Mouse (Mus musculus) heart, postnatal 0 days (tissue): ENCODE measurements around the gene Ccr4. TPM values are rescaled to one million over a fixed set of nuclear protein-coding genes. Genes with fewer than 3 reads are reported as not detected.

ENCODE experiments used
- ATAC-seq: fragments of 200-750 bp; cut with Nextera tagmentation; 2 replicates; pipeline ENCODE4 v1.8.0; 2017; ENCODE audit warnings: low read depth, moderate number of reproducible peaks, moderate library complexity; ENCODE audit not compliant: insufficient read depth
- DNase-seq: peaks from one replicate; pipeline ENCODE4 v3.0.0-alpha.2; 2016; ENCODE audit warnings: low spot score
- H3K27ac ChIP-seq: fragments of 300-500 bp; sonication (generic); 2 replicates; pipeline ENCODE4 v1.5.1; 2014; ENCODE audit warnings: low read depth, mild to moderate bottlenecking
- H3K27me3 ChIP-seq: fragments of 300-500 bp; sonication (generic); 2 replicates; pipeline ENCODE4 v1.6.1; 2014; ENCODE audit warnings: low read length, mixed read lengths; ENCODE audit not compliant: control insufficient read depth, insufficient read depth
- H3K36me3 ChIP-seq: fragments of 300-500 bp; sonication (generic); replicated peaks from 2 replicates; pipeline ENCODE4 v1.6.1; 2014; ENCODE audit warnings: low read length, mixed read lengths; ENCODE audit not compliant: control insufficient read depth, insufficient read depth
- H3K4me1 ChIP-seq: fragments of 300-500 bp; sonication (generic); 2 replicates; pipeline ENCODE4 v1.6.1; 2014; ENCODE audit warnings: antibody characterized with exemption; ENCODE audit not compliant: control insufficient read depth, insufficient read depth
- H3K4me2 ChIP-seq: fragments of 300-500 bp; sonication (generic); 2 replicates; pipeline ENCODE4 v1.6.1; 2014; ENCODE audit warnings: low read depth, mild to moderate bottlenecking, low read length, moderate library complexity
- H3K4me3 ChIP-seq: fragments of 300-500 bp; sonication (generic); 2 replicates; pipeline ENCODE4 v1.5.1; 2014; ENCODE audit warnings: low read depth, low read length
- H3K9ac ChIP-seq: fragments of 300-500 bp; sonication (generic); replicated peaks from 2 replicates; pipeline ENCODE4 v1.6.1; 2014; ENCODE audit warnings: low read depth, low read length, mixed read lengths
- H3K9me3 ChIP-seq: fragments of 300-500 bp; sonication (generic); replicated peaks from 2 replicates; pipeline ENCODE4 v1.6.1; 2016; ENCODE audit warnings: low read length; ENCODE audit not compliant: control insufficient read depth
- CTCF ChIP-seq: IDR thresholded peaks from 2 replicates; pipeline ENCODE4 v1.5.1; 2016; ENCODE audit warnings: antibody characterized with exemption, control low read depth, low read depth
- EP300 ChIP-seq: IDR thresholded peaks from 2 replicates; pipeline ENCODE4 v1.6.1; 2016; ENCODE audit warnings: antibody characterized with exemption, low read depth
- WGBS: fragments of 180-500 bp; shearing (Covaris S2); extraction: QIAGEN DNeasy Blood & Tissue Kit; methylation state at CpG from one replicate; pipeline ENCODE4 v1.1.7; 2014; 5-methylcytosine and 5-hydroxymethylcytosine counted together
- polyA plus RNA-seq: library from polyadenylated mRNA; unstranded; fragments of >200 nt; fragmentation: Nextera tagmentation; extraction: Ambion mirVana; gene quantifications from 2 replicates; pipeline ENCODE4 v1.2.1, GENCODE M21; 2015
- total RNA-seq: library from RNA; depleted of rRNA; stranded (reverse); fragments of >200 nt; gene quantifications from 2 replicates; pipeline ENCODE4 v1.2.3, GENCODE M21; 2014; ENCODE audit warnings: low replicate concordance

Gene Ccr4
- total and polyA plus RNA-seq, 2 experiments from 2014 or later, result not detected

DNA sequence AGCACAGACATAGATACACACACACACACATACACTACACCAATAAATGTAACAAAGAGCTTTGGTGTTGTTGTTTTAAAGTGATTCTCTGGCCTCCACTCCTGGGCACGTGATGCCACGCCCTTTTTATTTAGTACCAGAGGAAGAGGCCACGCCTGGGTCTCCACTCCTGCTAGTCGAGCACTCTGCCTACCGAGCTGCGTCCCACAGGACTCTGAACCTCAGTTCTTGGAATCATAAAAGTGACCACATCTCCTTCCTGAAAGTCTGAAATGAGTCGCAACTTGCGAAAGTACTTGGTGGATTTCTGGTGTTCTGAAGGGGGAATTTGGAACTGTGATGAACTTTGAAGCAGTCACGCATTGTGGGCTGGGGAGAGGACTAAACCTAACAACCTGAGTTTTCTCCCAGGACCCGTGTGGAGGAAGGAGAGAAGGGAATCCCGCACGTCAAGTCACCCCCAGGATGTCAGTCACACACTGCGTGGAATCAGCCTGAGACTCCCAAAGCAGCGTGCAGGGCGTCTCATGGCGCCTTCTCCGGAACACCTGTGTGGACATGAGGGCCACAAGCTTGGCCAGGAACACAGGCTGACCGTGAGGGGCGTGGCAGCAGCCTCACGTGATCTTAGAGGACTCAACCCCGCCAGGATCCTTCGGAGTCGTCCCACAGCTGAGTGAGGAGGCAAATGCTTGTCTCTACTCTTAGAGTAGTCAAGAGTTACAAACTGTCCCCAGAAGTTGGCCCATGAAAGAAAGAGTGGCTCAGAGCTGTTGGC, 17.0 kb downstream of the Ccr4 start:
- Histone ChIP-seq H3K27me3 (no peaks in the 10 kb centered on the region), H3K9ac (no peak overlapping the region), H3K27ac (no peak overlapping the region), H3K4me2 (no peak overlapping the region), H3K4me1 (no peaks in the 10 kb centered on the region), H3K36me3 (no peaks in the 10 kb centered on the region), H3K4me3 (no peak overlapping the region), H3K9me3 (no peaks in the 10 kb centered on the region)
- 78% methylated on average over 23 of the region's 23 CpGs for WGBS
- DNase-seq, result no peak
- TF ChIP-seq CTCF (no peak), EP300 (no peak)
- ATAC-seq, result no peak

DNA sequence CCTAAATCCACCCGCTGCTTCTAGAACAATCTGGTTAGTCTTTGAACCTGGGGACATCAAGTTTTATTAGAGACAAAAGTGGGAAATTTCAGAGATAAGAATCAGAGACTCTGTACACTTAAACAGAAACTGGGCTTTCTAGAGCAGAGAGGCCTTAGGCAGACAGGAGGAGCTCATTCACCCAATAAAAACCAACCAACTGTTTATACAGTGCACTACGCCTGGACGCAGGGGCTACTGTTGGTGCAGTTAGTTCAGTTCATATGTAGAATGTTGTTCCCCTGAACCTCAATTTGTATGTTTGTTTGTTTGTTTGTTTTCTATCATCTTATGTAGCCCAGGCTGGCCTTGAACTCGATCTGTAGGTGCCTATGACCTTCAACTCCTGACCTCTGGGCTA, 17.9 kb downstream of the Ccr4 start:
- 77% methylated on average over 4 of the region's 4 CpGs for WGBS

DNA sequence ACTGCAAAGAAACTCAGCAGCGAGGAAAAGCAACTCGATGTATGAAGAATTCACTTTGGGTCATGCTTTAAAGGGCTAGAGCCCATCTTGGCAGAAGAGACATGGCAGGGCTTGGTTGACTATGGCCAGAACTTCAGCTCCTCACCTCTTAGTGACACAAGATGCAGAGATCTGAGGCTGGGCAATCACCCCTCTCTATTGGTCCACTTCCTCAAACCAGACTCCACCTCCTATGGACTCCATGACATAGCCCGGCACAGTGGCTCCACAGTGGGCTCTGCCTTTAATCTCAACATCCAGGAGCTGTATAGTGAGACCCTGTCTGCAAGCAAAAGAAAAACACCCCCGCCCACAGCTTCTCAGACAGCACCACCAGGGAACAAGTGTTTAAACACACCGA, 19.9 kb downstream of the Ccr4 start:
- TF ChIP-seq EP300, result no peak
- no peak for TF ChIP-seq CTCF
- no peak overlapping the region for H3K4me2 ChIP-seq
- H3K4me1 ChIP-seq, result no peaks in the 10 kb centered on the region
- H3K9ac ChIP-seq, result no peak overlapping the region
- no peak overlapping the region for H3K27ac ChIP-seq
- ATAC-seq (no peak), DNase-seq (no peak)
- 72% methylated on average over 5 of the region's 5 CpGs for WGBS
- H3K27me3 ChIP-seq, result no peaks in the 10 kb centered on the region
- no peaks in the 10 kb centered on the region for H3K36me3 ChIP-seq
- no peak overlapping the region for H3K4me3 ChIP-seq
- H3K9me3 ChIP-seq, result no peaks in the 10 kb centered on the region

More for the DNA sequence above, 17.9 kb downstream of the Ccr4 start:
- Histone ChIP-seq H3K27ac (no peak overlapping the region), H3K27me3 (no peaks in the 10 kb centered on the region), H3K9me3 (no peaks in the 10 kb centered on the region), H3K9ac (no peak overlapping the region), H3K4me2 (no peak overlapping the region), H3K4me1 (no peaks in the 10 kb centered on the region), H3K36me3 (no peaks in the 10 kb centered on the region), H3K4me3 (no peak overlapping the region)
- DNase-seq, result no peak
- no peak for ATAC-seq
- no peak for TF ChIP-seq CTCF
- TF ChIP-seq EP300, result no peak

DNA sequence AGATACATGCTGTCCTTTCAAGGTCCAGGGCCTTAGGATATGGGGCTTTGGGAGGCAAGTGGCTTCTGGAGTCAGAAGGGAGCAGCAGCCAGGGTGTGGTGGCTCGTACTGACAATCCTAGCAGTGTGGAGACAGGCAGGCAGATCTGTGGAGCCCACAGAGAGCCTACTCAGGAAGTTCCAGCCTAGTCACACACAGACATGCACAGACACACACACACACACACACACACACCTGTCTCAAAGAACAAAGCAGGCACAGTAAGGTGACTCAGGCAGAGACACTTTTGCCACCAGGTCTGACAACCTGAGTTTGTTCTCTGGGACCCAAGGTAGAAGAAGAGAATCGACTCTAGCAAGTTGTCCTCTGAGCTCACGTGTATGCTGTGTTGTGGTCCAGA, 23.8 kb downstream of the Ccr4 start:
- no peak for DNase-seq
- no peaks in the 10 kb centered on the region for H3K36me3 ChIP-seq
- WGBS, result 59% methylated on average over 3 of the region's 3 CpGs
- H3K4me3 ChIP-seq, result no peak overlapping the region
- no peaks in the 10 kb centered on the region for H3K27me3 ChIP-seq
- no peaks in the 10 kb centered on the region for H3K4me1 ChIP-seq
- no peak overlapping the region for H3K27ac ChIP-seq
- no peak for ATAC-seq
- H3K4me2 ChIP-seq, result no peak overlapping the region
- no peak overlapping the region for H3K9ac ChIP-seq
- H3K9me3 ChIP-seq, result no peaks in the 10 kb centered on the region
- no peak for TF ChIP-seq EP300
- no peak for TF ChIP-seq CTCF

DNA sequence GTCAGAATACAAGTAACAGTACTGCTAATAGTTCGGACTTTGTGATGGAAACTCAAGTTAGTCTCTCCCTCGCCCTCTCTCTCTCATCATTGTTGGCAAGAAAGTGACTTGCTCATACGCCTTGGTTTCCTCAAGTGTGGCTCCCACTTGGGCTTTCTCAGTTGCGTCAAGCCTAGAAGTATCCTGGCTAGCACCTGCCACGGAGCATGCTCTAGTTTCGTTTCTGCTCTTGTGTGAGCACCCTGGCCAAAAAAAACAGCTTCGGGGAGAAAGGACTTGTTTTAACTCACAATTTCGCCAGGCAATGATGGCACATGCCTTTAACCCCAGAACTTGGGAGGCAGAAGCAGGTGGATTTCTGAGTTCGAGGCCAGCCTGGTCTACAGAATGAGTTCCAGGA, 27.7 kb downstream of the Ccr4 start:
- Histone ChIP-seq H3K9ac (no peak overlapping the region), H3K27ac (no peak overlapping the region), H3K4me3 (no peak overlapping the region), H3K9me3 (no peaks in the 10 kb centered on the region), H3K27me3 (no peaks in the 10 kb centered on the region), H3K4me1 (no peaks in the 10 kb centered on the region), H3K4me2 (no peak overlapping the region), H3K36me3 (peaks cover 6% of the 10 kb centered on the region; the same call in 1 of the 2 replicates)
- no peak for TF ChIP-seq CTCF
- no peak for TF ChIP-seq EP300
- WGBS, result 86% methylated on average over 9 of the region's 9 CpGs
- DNase-seq (no peak), ATAC-seq (no peak)

DNA sequence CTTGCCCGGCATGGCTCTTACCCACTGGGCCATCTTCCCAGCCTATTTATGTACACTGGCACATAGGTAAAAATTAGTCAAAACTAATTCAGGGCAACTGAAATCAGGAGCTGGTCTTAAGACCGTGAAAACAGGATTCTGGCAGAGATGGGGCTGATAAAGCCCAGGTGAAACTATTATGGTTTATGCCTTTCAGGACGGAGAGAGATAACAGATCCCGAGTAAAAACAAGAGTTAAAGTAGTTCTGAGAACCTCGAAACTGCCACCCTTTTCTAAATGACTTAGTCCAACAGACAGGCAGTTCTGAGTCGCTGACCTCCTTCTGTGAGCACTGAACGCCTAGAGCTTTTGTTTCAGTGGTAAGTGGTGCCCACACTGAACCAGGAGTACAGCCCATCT, 32.8 kb downstream of the Ccr4 start:
- Histone ChIP-seq H3K9ac (no peak overlapping the region), H3K27ac (no peak overlapping the region), H3K4me1 (no peaks in the 10 kb centered on the region), H3K4me3 (no peak overlapping the region), H3K27me3 (no peaks in the 10 kb centered on the region), H3K4me2 (no peak overlapping the region), H3K9me3 (no peaks in the 10 kb centered on the region), H3K36me3 (peaks cover 14% of the 10 kb centered on the region; the same call in 1 of the 2 replicates)
- no peak for TF ChIP-seq EP300
- TF ChIP-seq CTCF, result no peak
- 75% methylated on average over 7 of the region's 7 CpGs for WGBS
- no peak for DNase-seq
- no peak for ATAC-seq
